ENCODE assay signal across 18 mouse cellular contexts in the genomic region with DNA sequence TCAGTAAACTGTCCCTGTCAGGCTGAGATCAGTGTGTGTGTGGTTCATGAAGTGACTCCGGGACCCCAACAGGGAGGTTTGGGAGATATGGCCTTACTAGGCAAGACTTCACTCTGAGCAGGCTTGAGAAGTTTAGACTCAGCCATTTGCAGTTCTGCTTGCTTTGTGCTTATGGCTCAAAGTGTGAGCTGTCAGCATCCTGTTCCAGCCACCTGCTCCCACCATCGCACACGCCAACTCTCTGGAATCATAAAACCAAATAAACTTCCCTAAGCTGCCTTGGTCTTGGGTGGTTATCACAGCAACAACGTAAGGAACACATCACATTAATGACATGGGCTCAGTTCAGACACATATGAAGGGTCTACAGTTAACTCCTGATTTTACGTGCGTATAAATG.
"Had no signal": no experiment of that assay in that cellular context is flagged by ENCODE, and none has a peak within 500 bp of the region (broad histone marks: within the 10 kb centered on the region; RNA-seq: fewer than 3 reads in every experiment).

No protein-coding gene starts in this region.

- ATAC-seq: hindbrain, embryonic 16.5 days; inflammation-experienced regulatory T-cells, adult 6 months; intestine, embryonic 15.5 days; intestine, postnatal 0 days; liver, postnatal 0 days had no signal

- DNase-seq: gastrocnemius, adult 2 months; gastrocnemius, postnatal 10 days; gastrocnemius, postnatal 25 days; heart, adult 18-20 months; heart, postnatal 10 days; heart, postnatal 4 days; kidney, adult 18-20 months; kidney, adult 8-10 months; kidney, postnatal 10 days; kidney, postnatal 25 days; kidney, postnatal 4 days; liver; liver, embryonic 13.5 days; liver, postnatal 0 days had no signal
